In genomic region chr19:29826686-29827085, GRCm38 (mm10) we compare ENCODE assay signal across 9 mouse cellular contexts. TPM values are rescaled to one million over a fixed set of nuclear protein-coding genes. Genes with fewer than 3 reads are reported as not detected.
DNase-seq lines count a peak whose midpoint lies in the region; ATAC-seq and TF ChIP-seq lines count a peak whose summit lies in the region.
"Had no signal": no experiment of that assay in that cellular context is flagged by ENCODE, and none has a peak within 500 bp of the region (broad histone marks: within the 10 kb centered on the region; RNA-seq: fewer than 3 reads in every experiment).

No protein-coding gene starts in this region.

- H3K4me2 ChIP-seq in forebrain, embryonic 13.5 days = no peak overlapping the region
- H3K4me2 ChIP-seq in forebrain, embryonic 12.5 days = no peak overlapping the region
- H3K4me2 ChIP-seq in stomach, postnatal 0 days (replicated peaks; ENCODE audit: low read depth) = no peak overlapping the region
- H3K4me2 ChIP-seq: heart, embryonic 13.5 days had no signal

- ATAC-seq in forebrain, embryonic 13.5 days = peak; percentile 58; the same call in 1 of the 2 replicates
- no peak for ATAC-seq in forebrain, embryonic 12.5 days (ENCODE audit: low FRiP score)
- ATAC-seq in stomach, postnatal 0 days (ENCODE audit: low FRiP score, low TSS enrichment) = peak; percentile 85

- no peak overlapping the region for H3K27ac ChIP-seq in forebrain, embryonic 13.5 days
- H3K27ac ChIP-seq in forebrain, embryonic 12.5 days = no peak overlapping the region
- H3K27ac ChIP-seq in stomach, postnatal 0 days (replicated peaks) = no peak overlapping the region
- H3K27ac ChIP-seq: heart, embryonic 13.5 days had no signal

- H3K4me1 ChIP-seq in forebrain, embryonic 13.5 days = no peaks in the 10 kb centered on the region
- no peaks in the 10 kb centered on the region for H3K4me1 ChIP-seq in forebrain, embryonic 12.5 days
- no peaks in the 10 kb centered on the region for H3K4me1 ChIP-seq in lung, adult 2 months (ENCODE audit: control insufficient read depth, insufficient read depth, low read length)
- H3K4me1 ChIP-seq in stomach, postnatal 0 days (replicated peaks; ENCODE audit: control insufficient read depth, insufficient read depth) = no peaks in the 10 kb centered on the region
- H3K4me1 ChIP-seq: heart, embryonic 13.5 days had no signal

- 89% methylated on average over 1 of the region's 1 CpGs for WGBS in forebrain, embryonic 13.5 days
- 81% methylated on average over 1 of the region's 1 CpGs for WGBS in forebrain, embryonic 12.5 days
- 59% methylated on average over 1 of the region's 1 CpGs for WGBS in lung, adult 2 months
- 71% methylated on average over 1 of the region's 1 CpGs for WGBS in stomach, postnatal 0 days

- H3K4me3 ChIP-seq in forebrain, embryonic 13.5 days = no peak overlapping the region
- H3K4me3 ChIP-seq in forebrain, embryonic 12.5 days (replicated peaks) = no peak overlapping the region
- H3K4me3 ChIP-seq in lung, adult 2 months (replicated peaks; ENCODE audit: extremely low read depth, low read depth, low read length) = no peak overlapping the region
- no peak overlapping the region for H3K4me3 ChIP-seq in stomach, postnatal 0 days (ENCODE audit: low read depth, low read length)
- H3K4me3 ChIP-seq: heart, embryonic 13.5 days had no signal

- peak; percentile 58 for TF ChIP-seq CTCF in lung, adult 2 months (IDR thresholded peaks at IDR 0.05; ENCODE audit: insufficient read depth, low read length)
- peak; percentile 94 for TF ChIP-seq CTCF in stomach, postnatal 0 days (IDR thresholded peaks at IDR 0.05; ENCODE audit: low read depth)

- no peak overlapping the region for H3K9ac ChIP-seq in forebrain, embryonic 13.5 days
- H3K9ac ChIP-seq in forebrain, embryonic 12.5 days = no peak overlapping the region
- H3K9ac ChIP-seq in stomach, postnatal 0 days (ENCODE audit: low read length) = no peak overlapping the region
- H3K9ac ChIP-seq: heart, embryonic 13.5 days had no signal

- no peaks in the 10 kb centered on the region for H3K9me3 ChIP-seq in forebrain, embryonic 13.5 days (replicated peaks)
- H3K9me3 ChIP-seq in forebrain, embryonic 12.5 days = no peaks in the 10 kb centered on the region
- H3K9me3 ChIP-seq in stomach, postnatal 0 days (ENCODE audit: control insufficient read depth, low read length) = no peaks in the 10 kb centered on the region
- H3K9me3 ChIP-seq: heart, embryonic 13.5 days had no signal

- no peaks in the 10 kb centered on the region for H3K36me3 ChIP-seq in forebrain, embryonic 13.5 days (ENCODE audit: poor library complexity, severe bottlenecking)
- no peaks in the 10 kb centered on the region for H3K36me3 ChIP-seq in forebrain, embryonic 12.5 days (replicated peaks)
- no peaks in the 10 kb centered on the region for H3K36me3 ChIP-seq in stomach, postnatal 0 days (ENCODE audit: control insufficient read depth, insufficient read depth, low read length)
- H3K36me3 ChIP-seq: heart, embryonic 13.5 days had no signal

- TF ChIP-seq POLR2A in lung, adult 2 months (IDR thresholded peaks at IDR 0.05; ENCODE audit: borderline replicate concordance, extremely low read depth, low read depth, low read length) = no peak

- 0 out of 2 replicates have a peak, but pooled peaks cover 4% of the 10 kb centered on the region for H3K27me3 ChIP-seq in forebrain, embryonic 13.5 days
- H3K27me3 ChIP-seq in forebrain, embryonic 12.5 days = no peaks in the 10 kb centered on the region
- H3K27me3 ChIP-seq in stomach, postnatal 0 days (ENCODE audit: control insufficient read depth, insufficient read depth, low read length) = no peaks in the 10 kb centered on the region
- H3K27me3 ChIP-seq: heart, embryonic 13.5 days had no signal

- TF ChIP-seq EP300 in stomach, postnatal 0 days (optimal IDR thresholded peaks at IDR 0.05) = no peak

- peak; percentile 15 to 25 for DNase-seq in urinary bladder, adult 18-20 months (ENCODE audit: low spot score in 2 of 2)
- DNase-seq in urinary bladder, postnatal 10 days (ENCODE audit: low spot score) = no peak
- DNase-seq in induced T-regulatory cell, adult 2 months (ENCODE audit: low read depth) = peak; percentile 28
- no peak for DNase-seq in lung, adult 2 months
- DNase-seq in stomach, postnatal 0 days (ENCODE audit: low spot score) = peak; percentile 59
- DNase-seq in adrenal gland, postnatal 4 days (ENCODE audit: low spot score in 2 of 2) = no peak

RNA-seq across cellular contexts. Expression of gene Ranbp6, which starts 13.9 kb away (rescaled TPM):
- 35.8 and 37.0 TPM in 2 replicates for polyA plus RNA-seq in forebrain, embryonic 13.5 days (2015; fragmentation: Nextera tagmentation; extraction: Ambion mirVana)
- 38.2 and 40.7 TPM in 2 replicates for polyA plus RNA-seq in forebrain, embryonic 12.5 days (2016; fragmentation: Nextera tagmentation; extraction: Ambion mirVana)
- 1.8 and 3.0 TPM in 2 replicates for polyA plus RNA-seq in lung, adult 2 months (2012; rRNA removed)
- polyA plus RNA-seq in stomach, postnatal 0 days (2015; fragmentation: Nextera tagmentation; extraction: Ambion mirVana) = 7.4 and 7.8 TPM in 2 replicates
- total RNA-seq in adrenal gland, postnatal 4 days (2021) = 10 to 100 TPM; 17.0 to 17.3 TPM

RNA-seq across cellular contexts. Expression of gene 9930021J03Rik, which starts 20.9 kb away (rescaled TPM):
- polyA plus RNA-seq in forebrain, embryonic 13.5 days (2015; fragmentation: Nextera tagmentation; extraction: Ambion mirVana) = 7.0 and 7.6 TPM in 2 replicates
- 7.7 and 8.2 TPM in 2 replicates for polyA plus RNA-seq in forebrain, embryonic 12.5 days (2016; fragmentation: Nextera tagmentation; extraction: Ambion mirVana)
- 5.0 and 5.7 TPM in 2 replicates for polyA plus RNA-seq in lung, adult 2 months (2012; rRNA removed)
- polyA plus RNA-seq in stomach, postnatal 0 days (2015; fragmentation: Nextera tagmentation; extraction: Ambion mirVana) = 2.8 and 3.0 TPM in 2 replicates
- total RNA-seq in adrenal gland, postnatal 4 days (2021) = 10 to 100 TPM; 19.7 to 24.2 TPM

Comparison
In these comparisons a context has a peak if more than half of its experiments do, and no peak if none do; other contexts are left out.
1. DNase-seq: peak in urinary bladder, adult 18-20 months (2 of 2), induced T-regulatory cell, adult 2 months (single experiment) and stomach, postnatal 0 days (single experiment); none in urinary bladder, postnatal 10 days (single experiment), lung, adult 2 months (single experiment) and adrenal gland, postnatal 4 days (0 of 2).